Mouse (Mus musculus): ENCODE data around the gene C1qc.

Gene C1qc

GRCm38 (mm10) chr4:136892811-136893210 is at the start of gene C1qc:
Gene C1qc, minus strand, starts transcription at chr4:136893065.
- no peak for DNase-seq

- DNase-seq = no peak
These were observed 45.1 kb upstream of the C1qc start for GRCm38 (mm10) chr4:136937935-136938334.

- peak; percentile 67 to 80 for DNase-seq
These were observed 44.5 kb upstream of the C1qc start for GRCm38 (mm10) chr4:136937344-136937743.

GRCm38 (mm10) chr4:136934746-136935613 is 42.1 kb upstream of the C1qc start:
- DNase-seq = no peak

- no peak for DNase-seq
These were observed 37.6 kb upstream of the C1qc start for GRCm38 (mm10) chr4:136930474-136930873.

GRCm38 (mm10) chr4:136928928-136929327 is 36.1 kb upstream of the C1qc start:
- peak; percentile 62 to 64 for DNase-seq

- DNase-seq = no peak
These were observed 32.9 kb upstream of the C1qc start for GRCm38 (mm10) chr4:136925804-136926203.

- DNase-seq = no peak
These were observed 31.7 kb upstream of the C1qc start for GRCm38 (mm10) chr4:136924529-136924928.

- DNase-seq = no peak
These were observed 26.7 kb upstream of the C1qc start for GRCm38 (mm10) chr4:136919526-136919925.

GRCm38 (mm10) chr4:136918834-136919233 is 26.0 kb upstream of the C1qc start:
- DNase-seq = no peak

- no peak for DNase-seq
These were observed 24.3 kb upstream of the C1qc start for GRCm38 (mm10) chr4:136917165-136917524.

GRCm38 (mm10) chr4:136916359-136917164 is 23.7 kb upstream of the C1qc start:
- DNase-seq = peak; percentile 58 to 66

GRCm38 (mm10) chr4:136912841-136913240 is 20.0 kb upstream of the C1qc start:
- no peak for DNase-seq

- DNase-seq = no peak
These were observed 18.9 kb upstream of the C1qc start for GRCm38 (mm10) chr4:136911804-136912203.

- DNase-seq = no peak
These were observed 18.4 kb upstream of the C1qc start for GRCm38 (mm10) chr4:136911211-136911646.

- no peak for DNase-seq
These were observed 14.9 kb upstream of the C1qc start for GRCm38 (mm10) chr4:136907809-136908208.

- peak in 1 of 2 experiments; percentile 37 for DNase-seq
These were observed 14.2 kb upstream of the C1qc start for GRCm38 (mm10) chr4:136907033-136907432.

GRCm38 (mm10) chr4:136904767-136905539 is 12.1 kb upstream of the C1qc start:
- no peak for DNase-seq

- DNase-seq = no peak
These were observed 6.3 kb upstream of the C1qc start for GRCm38 (mm10) chr4:136899154-136899553.

- DNase-seq = no peak
These were observed 5.8 kb upstream of the C1qc start, which contains the start of gene C1qa for GRCm38 (mm10) chr4:136898637-136899036. Gene C1qa, minus strand, starts transcription at chr4:136898803.

GRCm38 (mm10) chr4:136898084-136898598 is 5.3 kb upstream of the C1qc start:
- DNase-seq = no peak

GRCm38 (mm10) chr4:136896461-136896860 is 3.6 kb upstream of the C1qc start:
- DNase-seq = no peak

- DNase-seq = no peak
These were observed 3.0 kb upstream of the C1qc start for GRCm38 (mm10) chr4:136895861-136896260.
